Mouse (Mus musculus) CH12.LX (cell line): ENCODE data around the gene Tbx21. TPM values are rescaled to one million over a fixed set of nuclear protein-coding genes. Genes with fewer than 3 reads are reported as not detected.

Experiments
- DNase-seq: peaks from one replicate; pipeline ENCODE4 v3.0.0-alpha.2; 2013; ENCODE audit errors: extremely low read depth
- H3K27ac ChIP-seq: 2 replicates; pipeline ENCODE4 v1.5.1; 2012; ENCODE audit warnings: low read depth, mild to moderate bottlenecking, control low read depth, moderate library complexity; ENCODE audit not compliant: insufficient read depth
- H3K27me3 ChIP-seq: replicated peaks from 2 replicates; pipeline ENCODE3; 2012; ENCODE audit warnings: inconsistent platforms
- H3K36me3 ChIP-seq, 2 experiments: replicated peaks in 1 of 2; 2 replicates each; pipeline versions ENCODE3 to v1.6.1; 2012; ENCODE audit warnings: inconsistent platforms in 1 of 2, low read length in 1 of 2, mild to moderate bottlenecking in 1 of 2, mixed read lengths in 1 of 2, moderate library complexity in 1 of 2; ENCODE audit not compliant: control insufficient read depth in 1 of 2, insufficient read depth in 1 of 2
- H3K4me1 ChIP-seq, 2 experiments: 2 replicates each; pipeline ENCODE4 v1.6.1; 2012; ENCODE audit warnings: inconsistent platforms in 1 of 2, moderate library complexity in 1 of 2; ENCODE audit not compliant: insufficient read depth in 2 of 2, control insufficient read depth in 1 of 2
- H3K4me2 ChIP-seq: 2 replicates; pipeline ENCODE4 v1.6.1; 2012; ENCODE audit warnings: low read depth, mild to moderate bottlenecking, control low read depth; ENCODE audit not compliant: poor library complexity, insufficient read depth, severe bottlenecking
- H3K4me3 ChIP-seq, 3 experiments: fragments of 150-350 bp in 1 of 3; sonication (generic) in 1 of 3; replicated peaks in 1 of 3; 2 replicates each; pipeline versions ENCODE3 to v1.5.1; 2011 to 2012; ENCODE audit warnings: low read depth in 2 of 3, low read length in 2 of 3, mild to moderate bottlenecking in 2 of 3, moderate library complexity in 2 of 3, control low read depth in 1 of 3, improper control_type of control experiment in 1 of 3, inconsistent platforms in 1 of 3, mixed read lengths in 1 of 3; ENCODE audit not compliant: poor library complexity in 1 of 3
- H3K79me2 ChIP-seq: replicated peaks from 2 replicates; pipeline ENCODE4 v1.6.1; 2012; ENCODE audit warnings: mild to moderate bottlenecking, moderate library complexity; ENCODE audit not compliant: control insufficient read depth, poor library complexity, insufficient read depth, severe bottlenecking; ENCODE audit errors: extremely low read depth
- H3K9ac ChIP-seq: 2 replicates; pipeline ENCODE4 v1.6.1; 2012; ENCODE audit warnings: low read depth, mild to moderate bottlenecking, control low read depth, moderate library complexity; ENCODE audit not compliant: insufficient read depth
- H3K9me3 ChIP-seq: replicated peaks from 2 replicates; pipeline ENCODE3; 2012; ENCODE audit warnings: low read length, inconsistent platforms, mixed read lengths
- KAT2A ChIP-seq: IDR thresholded peaks from 2 replicates; pipeline ENCODE4 v1.6.1; 2012; ENCODE audit warnings: low read length, improper control_type of control experiment, inconsistent platforms; ENCODE audit not compliant: insufficient replicate concordance
- NRF1 ChIP-seq: IDR thresholded peaks from 2 replicates; pipeline ENCODE4 v1.6.1; 2014; ENCODE audit warnings: low read depth, mild to moderate bottlenecking, inconsistent platforms, low read length, improper control_type of control experiment, moderate library complexity
- POLR2AphosphoS2 ChIP-seq: IDR thresholded peaks from 2 replicates; pipeline ENCODE4 v1.6.1; 2011; ENCODE audit warnings: low read depth, low read length, improper control_type of control experiment
- RAD21 ChIP-seq: IDR thresholded peaks from 2 replicates; pipeline ENCODE4 v1.6.1; 2011; ENCODE audit warnings: low read depth, mild to moderate bottlenecking, low read length, improper control_type of control experiment, moderate library complexity
- RCOR1 ChIP-seq: conservative IDR thresholded peaks from 2 replicates; pipeline ENCODE4 v1.6.1; 2012; ENCODE audit warnings: low read depth, mild to moderate bottlenecking, inconsistent platforms, low read length, improper control_type of control experiment
- ZNF384 ChIP-seq: IDR thresholded peaks from 2 replicates; pipeline ENCODE4 v1.6.1; 2012; ENCODE audit warnings: low read depth, low read length, improper control_type of control experiment, inconsistent platforms
- dilution Hi-C: fragments of 300-500 bp; cut with MboI; formaldehyde crosslinking; loops from 2 replicates; pipeline ENCODE4 v1.14.3; 2020; ENCODE audit warnings: low sequenced_read_pairs; ENCODE audit not compliant: extremely low pct_unique_long_range_greater_than_20kb, extremely low pct_ligation_motif_present
- in situ Hi-C: fragments of 300-500 bp; cut with MboI; formaldehyde crosslinking; loops from 3 replicates; pipeline ENCODE4 v1.14.3; 2019; ENCODE audit warnings: low sequenced_read_pairs, low pct_ligation_motif_present, low pct_unique_long_range_greater_than_20kb, mixed read lengths
- polyA plus RNA-seq: library from polyadenylated mRNA; unstranded; fragments of >175 nt; gene quantifications from 2 replicates; pipeline ENCODE4 v1.2.1, GENCODE M21; 2012; ENCODE audit warnings: low read depth; ENCODE audit not compliant: insufficient read length
- total RNA-seq, 2 experiments: library from RNA; depleted of rRNA; stranded (reverse); fragments of 300-350 nt in 1 of 2; fragments of >200 nt in 1 of 2; gene quantifications; 2 replicates each; pipeline ENCODE4 v1.2.3; 2012 to 2014

Tbx21 gene
- total and polyA plus RNA-seq, 3 experiments = 0.08 to 0.09 TPM; not detected in 1

- H3K4me2 ChIP-seq = no peak overlapping the region
- dilution Hi-C loops = no loop called here
- no peak for DNase-seq
- peaks cover 17% of the 10 kb centered on the region for H3K79me2 ChIP-seq
- no peaks in the 10 kb centered on the region for H3K27me3 ChIP-seq
- in situ Hi-C loops = no loop called here
- H3K9me3 ChIP-seq = peaks cover 4% of the 10 kb centered on the region
- H3K9ac ChIP-seq = no peak overlapping the region
- H3K4me1 ChIP-seq = peaks cover 14 to 29% of the 10 kb centered on the region in 2 experiments
- no peak overlapping the region for H3K27ac ChIP-seq
- TF ChIP-seq POLR2AphosphoS2 (peak; percentile 73; the same call in 1 of the 2 replicates), RAD21 (no peak), ZNF384 (no peak), NRF1 (no peak)
- H3K4me3 ChIP-seq = peak overlapping the region in 2 of 3 experiments; percentile 74 to 95
- H3K36me3 ChIP-seq = peaks cover 45 to 63% of the 10 kb centered on the region in 2 experiments
Observed at GRCm38 (mm10) chr11:97049492-97050085, 65.5 kb downstream of the Tbx21 start.

DNA sequence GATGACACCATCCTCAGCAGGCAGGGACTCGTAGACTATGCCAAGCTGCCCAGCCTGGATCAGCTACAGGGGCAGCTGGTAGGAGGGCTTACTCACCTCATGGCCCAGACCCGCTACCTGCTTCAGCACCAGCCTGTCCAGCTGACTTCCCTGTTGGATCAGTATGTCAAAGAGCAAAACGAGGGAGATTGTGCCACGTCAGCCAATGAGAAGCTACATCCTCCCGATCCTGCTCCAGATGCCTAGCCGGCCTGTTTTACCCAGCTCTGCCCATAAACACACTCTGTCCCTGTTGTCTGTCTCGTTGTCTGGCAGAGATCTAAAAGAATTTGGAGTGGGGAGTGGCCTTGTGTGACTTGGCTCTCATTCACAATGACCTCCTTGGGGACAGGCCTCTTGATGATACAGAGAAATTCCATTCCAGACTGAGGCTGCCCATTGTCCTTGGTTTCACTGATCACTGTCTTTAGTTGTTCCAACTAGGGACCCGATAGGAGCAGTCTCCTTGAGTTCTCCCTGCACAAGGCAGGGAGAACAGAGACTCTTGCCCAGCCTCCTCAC is 67.0 kb downstream of the Tbx21 start:
- Histone ChIP-seq H3K9ac (no peak overlapping the region), H3K79me2 (peaks cover 27% of the 10 kb centered on the region), H3K4me2 (no peak overlapping the region), H3K9me3 (peaks cover 4% of the 10 kb centered on the region), H3K4me1 (peaks cover 14 to 33% of the 10 kb centered on the region in 2 experiments), H3K36me3 (peaks cover 40 to 65% of the 10 kb centered on the region in 2 experiments), H3K27me3 (no peaks in the 10 kb centered on the region), H3K27ac (no peak overlapping the region), H3K4me3 (no peak overlapping the region)
- in situ Hi-C loops = no loop called here
- dilution Hi-C loops = no loop called here
- TF ChIP-seq RCOR1 (no peak), KAT2A (no peak)
- DNase-seq = no peak

Other genes starting within 250 kb of the Tbx21 start
- 96.3 and 112 TPM in 2 replicates for gene Cdk5rap3, start 198.8 kb downstream of the Tbx21 start, total RNA-seq (2012; rRNA removed)
- gene Cdk5rap3, start 198.8 kb downstream of the Tbx21 start, total RNA-seq (2014; rRNA removed) = 59.5 and 61.6 TPM in 2 replicates
- 70.3 and 80.0 TPM in 2 replicates for gene Cdk5rap3, start 198.8 kb downstream of the Tbx21 start, polyA plus RNA-seq
- 0.08 TPM in 2 replicates for gene Prr15l, start 187.2 kb downstream of the Tbx21 start, total RNA-seq (2012; rRNA removed)
- not detected in 2 replicates for gene Prr15l, start 187.2 kb downstream of the Tbx21 start, total RNA-seq (2014; rRNA removed)
- gene Prr15l, start 187.2 kb downstream of the Tbx21 start, polyA plus RNA-seq = 0.19 and 0.31 TPM in 2 replicates
- gene Pnpo, start 171.3 kb downstream of the Tbx21 start, total RNA-seq (2012; rRNA removed) = 38.5 and 42.9 TPM in 2 replicates
- 54.3 and 56.2 TPM in 2 replicates for gene Pnpo, start 171.3 kb downstream of the Tbx21 start, total RNA-seq (2014; rRNA removed)
- 32.5 and 36.3 TPM in 2 replicates for gene Pnpo, start 171.3 kb downstream of the Tbx21 start, polyA plus RNA-seq
- gene Sp2, start 132.4 kb downstream of the Tbx21 start, total RNA-seq (2012; rRNA removed) = 2.1 and 2.8 TPM in 2 replicates
- gene Sp2, start 132.4 kb downstream of the Tbx21 start, total RNA-seq (2014; rRNA removed) = 1.1 TPM in 2 replicates
- 15.9 and 21.0 TPM in 2 replicates for gene Sp2, start 132.4 kb downstream of the Tbx21 start, polyA plus RNA-seq
- gene Sp6, start 101.9 kb downstream of the Tbx21 start, total RNA-seq (2012; rRNA removed) = 44.3 and 65.5 TPM in 2 replicates
- 15.8 and 18.4 TPM in 2 replicates for gene Sp6, start 101.9 kb downstream of the Tbx21 start, total RNA-seq (2014; rRNA removed)
- gene Sp6, start 101.9 kb downstream of the Tbx21 start, polyA plus RNA-seq = 10.0 and 10.1 TPM in 2 replicates
- gene Scrn2, start 85.4 kb downstream of the Tbx21 start, total RNA-seq (2012; rRNA removed) = 55.8 and 63.9 TPM in 2 replicates
- 34.5 and 37.5 TPM in 2 replicates for gene Scrn2, start 85.4 kb downstream of the Tbx21 start, total RNA-seq (2014; rRNA removed)
- gene Scrn2, start 85.4 kb downstream of the Tbx21 start, polyA plus RNA-seq = 35.2 and 41.1 TPM in 2 replicates
- 0.38 and 0.46 TPM in 2 replicates for gene Lrrc46, start 73.9 kb downstream of the Tbx21 start, total RNA-seq (2012; rRNA removed)
- gene Lrrc46, start 73.9 kb downstream of the Tbx21 start, total RNA-seq (2014; rRNA removed) = 0.23 TPM in 1 of 2 replicates, not detected in the other
- 0.91 and 1.0 TPM in 2 replicates for gene Lrrc46, start 73.9 kb downstream of the Tbx21 start, polyA plus RNA-seq
- 111 and 119 TPM in 2 replicates for gene Mrpl10, start 73.8 kb downstream of the Tbx21 start, total RNA-seq (2012; rRNA removed)
- 93.2 and 104 TPM in 2 replicates for gene Mrpl10, start 73.8 kb downstream of the Tbx21 start, total RNA-seq (2014; rRNA removed)
- gene Mrpl10, start 73.8 kb downstream of the Tbx21 start, polyA plus RNA-seq = 110 and 132 TPM in 2 replicates
- gene Osbpl7, start 64.7 kb downstream of the Tbx21 start, total RNA-seq (2012; rRNA removed) = 14.2 and 17.6 TPM in 2 replicates
- gene Osbpl7, start 64.7 kb downstream of the Tbx21 start, total RNA-seq (2014; rRNA removed) = 6.6 and 7.4 TPM in 2 replicates
- 22.1 and 24.4 TPM in 2 replicates for gene Osbpl7, start 64.7 kb downstream of the Tbx21 start, polyA plus RNA-seq
- 2.1 and 3.1 TPM in 2 replicates for gene Tbkbp1, start 36.2 kb upstream of the Tbx21 start, total RNA-seq (2012; rRNA removed)
- 0.44 and 1.2 TPM in 2 replicates for gene Tbkbp1, start 36.2 kb upstream of the Tbx21 start, total RNA-seq (2014; rRNA removed)
- 5.2 and 5.7 TPM in 2 replicates for gene Tbkbp1, start 36.2 kb upstream of the Tbx21 start, polyA plus RNA-seq
- 194 and 264 TPM in 2 replicates for gene Kpnb1, start 72.5 kb upstream of the Tbx21 start, total RNA-seq (2012; rRNA removed)
- 234 and 260 TPM in 2 replicates for gene Kpnb1, start 72.5 kb upstream of the Tbx21 start, total RNA-seq (2014; rRNA removed)
- 411 and 465 TPM in 2 replicates for gene Kpnb1, start 72.5 kb upstream of the Tbx21 start, polyA plus RNA-seq
- gene Npepps, start 165.3 kb upstream of the Tbx21 start, total RNA-seq (2012; rRNA removed) = 37.6 and 42.5 TPM in 2 replicates
- 29.8 and 33.8 TPM in 2 replicates for gene Npepps, start 165.3 kb upstream of the Tbx21 start, total RNA-seq (2014; rRNA removed)
- gene Npepps, start 165.3 kb upstream of the Tbx21 start, polyA plus RNA-seq = 50.8 and 56.3 TPM in 2 replicates
- gene Mrpl45, start 200.4 kb upstream of the Tbx21 start, total RNA-seq (2012; rRNA removed) = 101 and 106 TPM in 2 replicates
- 153 and 158 TPM in 2 replicates for gene Mrpl45, start 200.4 kb upstream of the Tbx21 start, total RNA-seq (2014; rRNA removed)
- gene Mrpl45, start 200.4 kb upstream of the Tbx21 start, polyA plus RNA-seq = 123 and 124 TPM in 2 replicates
- 0.04 and 0.08 TPM in 2 replicates for gene Gpr179, start 236.7 kb upstream of the Tbx21 start, total RNA-seq (2012; rRNA removed)
- not detected in 2 replicates for gene Gpr179, start 236.7 kb upstream of the Tbx21 start, total RNA-seq (2014; rRNA removed)
- gene Gpr179, start 236.7 kb upstream of the Tbx21 start, polyA plus RNA-seq = 0.03 and 0.05 TPM in 2 replicates
- gene Socs7, start 247.2 kb upstream of the Tbx21 start, total RNA-seq (2012; rRNA removed) = 17.0 and 17.4 TPM in 2 replicates
- 10.2 and 11.9 TPM in 2 replicates for gene Socs7, start 247.2 kb upstream of the Tbx21 start, total RNA-seq (2014; rRNA removed)
- gene Socs7, start 247.2 kb upstream of the Tbx21 start, polyA plus RNA-seq = 14.2 and 15.1 TPM in 2 replicates